Mouse (Mus musculus): ENCODE results near the gene Foxn1. TPM values are rescaled to one million over a fixed set of nuclear protein-coding genes. Genes with fewer than 3 reads are reported as not detected.

The Foxn1 gene
- polyA plus RNA-seq, 1 experiment from 2014 or later = 0.14 TPM

- 42% methylated on average over 7 of the region's 7 CpGs for WGBS
- peaks cover 6% of the 10 kb centered on the region for H3K4me1 ChIP-seq (ENCODE audit: control insufficient read depth, insufficient read depth, low read length)
- no peak for ATAC-seq (replicated peaks; ENCODE audit: insufficient number of reproducible peaks, low FRiP score, low TSS enrichment, low read depth)
These were observed 37.9 kb downstream of the Foxn1 start for GRCm38 (mm10) chr11:78348474-78348873.

GRCm38 (mm10) chr11:78347908-78348307 is 38.5 kb downstream of the Foxn1 start:
- no peaks in the 10 kb centered on the region for H3K27me3 ChIP-seq (ENCODE audit: control insufficient read depth, insufficient read depth, low read length)
- ATAC-seq (replicated peaks; ENCODE audit: insufficient number of reproducible peaks, low FRiP score, low TSS enrichment, low read depth) (no peak), DNase-seq (ENCODE audit: low spot score) (no peak)
- H3K27ac ChIP-seq (replicated peaks; ENCODE audit: low read depth, low read length) = no peak overlapping the region
- H3K36me3 ChIP-seq (replicated peaks; ENCODE audit: control insufficient read depth, insufficient read depth, low read depth, low read length) = peaks cover 2% of the 10 kb centered on the region
- H3K9me3 ChIP-seq (replicated peaks; ENCODE audit: control insufficient read depth, low read length) = no peaks in the 10 kb centered on the region
- H3K4me2 ChIP-seq (ENCODE audit: low read depth, low read length) = no peak overlapping the region
- no peak overlapping the region for H3K4me3 ChIP-seq (ENCODE audit: low read depth, low read length)
- WGBS = 77% methylated on average over 9 of the region's 9 CpGs
- no peak overlapping the region for H3K9ac ChIP-seq (replicated peaks; ENCODE audit: low read length)
- H3K4me1 ChIP-seq (ENCODE audit: control insufficient read depth, insufficient read depth, low read length) = peaks cover 6% of the 10 kb centered on the region

More at GRCm38 (mm10) chr11:78348474-78348873, 37.9 kb downstream of the Foxn1 start:
- Histone ChIP-seq H3K4me2 (ENCODE audit: low read depth, low read length) (no peak overlapping the region), H3K27ac (replicated peaks; ENCODE audit: low read depth, low read length) (no peak overlapping the region), H3K9me3 (replicated peaks; ENCODE audit: control insufficient read depth, low read length) (no peaks in the 10 kb centered on the region), H3K9ac (replicated peaks; ENCODE audit: low read length) (no peak overlapping the region), H3K4me3 (ENCODE audit: low read depth, low read length) (no peak overlapping the region), H3K36me3 (replicated peaks; ENCODE audit: control insufficient read depth, insufficient read depth, low read depth, low read length) (peaks cover 2% of the 10 kb centered on the region), H3K27me3 (ENCODE audit: control insufficient read depth, insufficient read depth, low read length) (no peaks in the 10 kb centered on the region)
- DNase-seq (ENCODE audit: low spot score) = no peak

GRCm38 (mm10) chr11:78347070-78347754 is 39.1 kb downstream of the Foxn1 start:
- H3K4me3 ChIP-seq (ENCODE audit: low read depth, low read length) = no peak overlapping the region
- H3K9me3 ChIP-seq (replicated peaks; ENCODE audit: control insufficient read depth, low read length) = no peaks in the 10 kb centered on the region
- ATAC-seq (replicated peaks; ENCODE audit: insufficient number of reproducible peaks, low FRiP score, low TSS enrichment, low read depth) (no peak), DNase-seq (ENCODE audit: low spot score) (peak; percentile 88)
- WGBS = 90% methylated on average over 10 of the region's 10 CpGs
- H3K27me3 ChIP-seq (ENCODE audit: control insufficient read depth, insufficient read depth, low read length) = no peaks in the 10 kb centered on the region
- H3K36me3 ChIP-seq (replicated peaks; ENCODE audit: control insufficient read depth, insufficient read depth, low read depth, low read length) = peaks cover 2% of the 10 kb centered on the region
- H3K4me2 ChIP-seq (ENCODE audit: low read depth, low read length) = no peak overlapping the region
- H3K27ac ChIP-seq (replicated peaks; ENCODE audit: low read depth, low read length) = no peak overlapping the region
- no peak overlapping the region for H3K9ac ChIP-seq (replicated peaks; ENCODE audit: low read length)
- H3K4me1 ChIP-seq (ENCODE audit: control insufficient read depth, insufficient read depth, low read length) = peaks cover 6% of the 10 kb centered on the region

- Histone ChIP-seq H3K4me1 (ENCODE audit: control insufficient read depth, insufficient read depth, low read length) (peaks cover 6% of the 10 kb centered on the region), H3K9me3 (replicated peaks; ENCODE audit: control insufficient read depth, low read length) (no peaks in the 10 kb centered on the region), H3K9ac (replicated peaks; ENCODE audit: low read length) (no peak overlapping the region), H3K4me2 (ENCODE audit: low read depth, low read length) (no peak overlapping the region), H3K27ac (replicated peaks; ENCODE audit: low read depth, low read length) (no peak overlapping the region), H3K36me3 (replicated peaks; ENCODE audit: control insufficient read depth, insufficient read depth, low read depth, low read length) (peaks cover 2% of the 10 kb centered on the region), H3K4me3 (ENCODE audit: low read depth, low read length) (no peak overlapping the region), H3K27me3 (ENCODE audit: control insufficient read depth, insufficient read depth, low read length) (no peaks in the 10 kb centered on the region)
- DNase-seq (ENCODE audit: low spot score) (no peak), ATAC-seq (replicated peaks; ENCODE audit: insufficient number of reproducible peaks, low FRiP score, low TSS enrichment, low read depth) (no peak)
- 78% methylated on average over 6 of the region's 6 CpGs for WGBS
These were observed 39.9 kb downstream of the Foxn1 start for GRCm38 (mm10) chr11:78346326-78347069.

- H3K4me3 ChIP-seq (ENCODE audit: low read depth, low read length) = no peak overlapping the region
- no peak overlapping the region for H3K27ac ChIP-seq (replicated peaks; ENCODE audit: low read depth, low read length)
- H3K4me1 ChIP-seq (ENCODE audit: control insufficient read depth, insufficient read depth, low read length) = peaks cover 6% of the 10 kb centered on the region
- H3K27me3 ChIP-seq (ENCODE audit: control insufficient read depth, insufficient read depth, low read length) = no peaks in the 10 kb centered on the region
- H3K36me3 ChIP-seq (replicated peaks; ENCODE audit: control insufficient read depth, insufficient read depth, low read depth, low read length) = peaks cover 2% of the 10 kb centered on the region
- no peak for DNase-seq (ENCODE audit: low spot score)
- H3K4me2 ChIP-seq (ENCODE audit: low read depth, low read length) = no peak overlapping the region
- ATAC-seq (replicated peaks; ENCODE audit: insufficient number of reproducible peaks, low FRiP score, low TSS enrichment, low read depth) = no peak
- H3K9me3 ChIP-seq (replicated peaks; ENCODE audit: control insufficient read depth, low read length) = no peaks in the 10 kb centered on the region
- H3K9ac ChIP-seq (replicated peaks; ENCODE audit: low read length) = no peak overlapping the region
- WGBS = 83% methylated on average over 7 of the region's 7 CpGs
These were observed 40.6 kb downstream of the Foxn1 start for GRCm38 (mm10) chr11:78345801-78346200.

- H3K9me3 ChIP-seq (replicated peaks; ENCODE audit: control insufficient read depth, low read length) = no peaks in the 10 kb centered on the region
- no peak overlapping the region for H3K4me3 ChIP-seq (ENCODE audit: low read depth, low read length)
- DNase-seq (ENCODE audit: low spot score) = peak; percentile 18
- no peak for ATAC-seq (replicated peaks; ENCODE audit: insufficient number of reproducible peaks, low FRiP score, low TSS enrichment, low read depth)
- peak overlapping the region; percentile 34; the same call in 1 of the 2 replicates for H3K9ac ChIP-seq (replicated peaks; ENCODE audit: low read length)
- H3K27ac ChIP-seq (replicated peaks; ENCODE audit: low read depth, low read length) = no peak overlapping the region
- 58% methylated on average over 8 of the region's 8 CpGs for WGBS
- H3K4me1 ChIP-seq (ENCODE audit: control insufficient read depth, insufficient read depth, low read length) = peaks cover 6% of the 10 kb centered on the region
- no peaks in the 10 kb centered on the region for H3K27me3 ChIP-seq (ENCODE audit: control insufficient read depth, insufficient read depth, low read length)
- peak overlapping the region; percentile 27 for H3K4me2 ChIP-seq (ENCODE audit: low read depth, low read length)
- peaks cover 2% of the 10 kb centered on the region for H3K36me3 ChIP-seq (replicated peaks; ENCODE audit: control insufficient read depth, insufficient read depth, low read depth, low read length)
These were observed 41.3 kb downstream of the Foxn1 start for GRCm38 (mm10) chr11:78344890-78345715.

- Histone ChIP-seq H3K36me3 (replicated peaks; ENCODE audit: control insufficient read depth, insufficient read depth, low read depth, low read length) (peaks cover 7% of the 10 kb centered on the region), H3K4me3 (ENCODE audit: low read depth, low read length) (peak overlapping the region; percentile 87), H3K27ac (replicated peaks; ENCODE audit: low read depth, low read length) (peak overlapping the region; percentile 83), H3K4me2 (ENCODE audit: low read depth, low read length) (peak overlapping the region; percentile 79), H3K9ac (replicated peaks; ENCODE audit: low read length) (peak overlapping the region; percentile 92), H3K9me3 (replicated peaks; ENCODE audit: control insufficient read depth, low read length) (no peaks in the 10 kb centered on the region), H3K4me1 (ENCODE audit: control insufficient read depth, insufficient read depth, low read length) (peaks cover 6% of the 10 kb centered on the region), H3K27me3 (ENCODE audit: control insufficient read depth, insufficient read depth, low read length) (no peaks in the 10 kb centered on the region)
- no peak for ATAC-seq (replicated peaks; ENCODE audit: insufficient number of reproducible peaks, low FRiP score, low TSS enrichment, low read depth)
- DNase-seq (ENCODE audit: low spot score) = no peak
- WGBS = 77% methylated on average over 6 of the region's 6 CpGs
These were observed 41.9 kb downstream of the Foxn1 start for GRCm38 (mm10) chr11:78344328-78344889.
